Mouse (Mus musculus): ENCODE data around the gene Srarp.

DNA sequence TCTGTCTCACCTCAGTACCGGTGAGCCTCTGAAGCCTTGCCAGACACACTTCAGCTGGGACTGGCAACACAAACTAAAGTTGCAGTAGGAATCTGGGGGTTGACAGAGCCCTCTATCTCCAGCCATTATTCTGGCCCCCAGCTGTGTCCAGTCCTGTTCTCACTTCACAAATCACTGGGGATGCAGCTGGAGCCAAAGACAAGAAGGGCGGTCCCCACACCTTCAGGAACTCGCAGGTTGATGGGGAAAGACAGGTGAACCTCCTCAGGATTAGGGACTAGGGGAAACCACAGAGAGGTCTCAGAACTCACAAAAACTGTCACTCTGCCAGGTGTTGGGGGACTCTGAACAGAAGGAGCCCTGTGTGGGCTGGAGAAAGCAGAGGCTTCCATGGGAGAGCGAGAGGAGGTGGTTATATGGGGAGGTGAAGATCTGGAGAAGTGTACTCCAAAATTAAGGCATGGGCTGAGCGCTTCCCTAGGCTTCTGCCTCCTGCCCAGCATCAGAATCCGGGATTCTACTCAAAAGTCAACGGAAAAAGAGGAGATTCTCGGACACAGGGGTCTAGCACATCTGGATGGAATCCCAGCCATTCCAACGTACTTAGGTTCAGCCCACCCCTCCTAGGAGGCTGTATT is 15.6 kb downstream of the Srarp start, which contains the start of gene Hspb7:
- TF ChIP-seq CTCF (IDR thresholded peaks at IDR 0.05; ENCODE audit: low read depth, low read length) (no peak), POLR2A (IDR thresholded peaks at IDR 0.05; ENCODE audit: extremely low read depth, insufficient read depth, low read length) (no peak)
